Comparison of ENCODE assay signal across 10 mouse cellular contexts in genomic region chr6:37593033-37593374, GRCm38 (mm10).
DNase-seq lines count a peak whose midpoint lies in the region; ATAC-seq and TF ChIP-seq lines count a peak whose summit lies in the region.
"Had no signal": no experiment of that assay in that cellular context is flagged by ENCODE, and none has a peak within 500 bp of the region (broad histone marks: within the 10 kb centered on the region; RNA-seq: fewer than 3 reads in every experiment).

No protein-coding gene starts in this region.

- no peak for DNase-seq in layer of hippocampus, adult 2 months (ENCODE audit: low spot score in 2 of 2)
- DNase-seq in layer of hippocampus, adult 8-10 months (ENCODE audit: low spot score in 2 of 2): no peak
- DNase-seq in hindbrain, embryonic 14.5 days (ENCODE audit: low spot score): peak; percentile 50
- DNase-seq in gastrocnemius, adult 8-10 months (ENCODE audit: low spot score in 2 of 2): no peak
- no peak for DNase-seq in spleen, postnatal 4 days (ENCODE audit: low spot score in 2 of 2)
- DNase-seq in left cerebral cortex, postnatal 4 days: no peak

- peak overlapping the region; percentile 38 for H3K4me2 ChIP-seq in hindbrain, embryonic 14.5 days (replicated peaks)
- peak overlapping the region; percentile 38 for H3K4me2 ChIP-seq in neural tube, embryonic 13.5 days
- H3K4me2 ChIP-seq: limb, embryonic 13.5 days had no signal

- no peaks in the 10 kb centered on the region for H3K9me3 ChIP-seq in hindbrain, embryonic 14.5 days (ENCODE audit: control insufficient read depth, low read length)
- H3K9me3 ChIP-seq in neural tube, embryonic 13.5 days: no peaks in the 10 kb centered on the region
- H3K9me3 ChIP-seq: limb, embryonic 13.5 days had no signal

- H3K36me3 ChIP-seq in hindbrain, embryonic 14.5 days (replicated peaks; ENCODE audit: control insufficient read depth, insufficient read depth): no peaks in the 10 kb centered on the region
- no peaks in the 10 kb centered on the region for H3K36me3 ChIP-seq in neural tube, embryonic 13.5 days
- H3K36me3 ChIP-seq: limb, embryonic 13.5 days had no signal

- H3K4me3 ChIP-seq in layer of hippocampus, adult 2 months: no peak overlapping the region
- no peak overlapping the region for H3K4me3 ChIP-seq in embryonic fibroblast, embryonic 13.5 days (ENCODE audit: insufficient read depth, low read length)
- H3K4me3 ChIP-seq in hindbrain, embryonic 14.5 days (replicated peaks; ENCODE audit: low read length): no peak overlapping the region
- H3K4me3 ChIP-seq in neural tube, embryonic 13.5 days: no peak overlapping the region
- H3K4me3 ChIP-seq: erythroblast, embryonic 14.5 days; limb, embryonic 13.5 days had no signal

- TF ChIP-seq POLR2A in embryonic fibroblast, embryonic 13.5 days (IDR thresholded peaks at IDR 0.05; ENCODE audit: low read depth, low read length): no peak

- peaks cover 3% of the 10 kb centered on the region; the same call in 1 of the 2 replicates for H3K4me1 ChIP-seq in embryonic fibroblast, embryonic 13.5 days (ENCODE audit: control insufficient read depth, insufficient read depth, low read length)
- H3K4me1 ChIP-seq in hindbrain, embryonic 14.5 days (replicated peaks; ENCODE audit: control insufficient read depth, insufficient read depth, low read length): peaks cover 28% of the 10 kb centered on the region
- peaks cover 32% of the 10 kb centered on the region for H3K4me1 ChIP-seq in neural tube, embryonic 13.5 days (replicated peaks)

- 22% methylated on average over 6 of the region's 6 CpGs for WGBS in hindbrain, embryonic 14.5 days
- 27% methylated on average over 6 of the region's 6 CpGs for WGBS in neural tube, embryonic 13.5 days

- no peak for TF ChIP-seq CTCF in layer of hippocampus, adult 2 months (conservative IDR thresholded peaks at IDR 0.05)
- no peak for TF ChIP-seq CTCF in embryonic fibroblast, embryonic 13.5 days (IDR thresholded peaks at IDR 0.05; ENCODE audit: borderline replicate concordance, insufficient read depth, low read length)

- peak overlapping the region; percentile 26; the same call in 1 of the 2 replicates for H3K9ac ChIP-seq in hindbrain, embryonic 14.5 days
- peak overlapping the region; percentile 5; the same call in 1 of the 2 replicates for H3K9ac ChIP-seq in neural tube, embryonic 13.5 days
- H3K9ac ChIP-seq: limb, embryonic 13.5 days had no signal

- no peak for ATAC-seq in hindbrain, embryonic 14.5 days (ENCODE audit: low FRiP score)
- ATAC-seq in neural tube, embryonic 13.5 days (ENCODE audit: low read depth): no peak

- intact Hi-C loops in left cerebral cortex, postnatal 4 days (cut with DNase I): loop anchor here (10.0 kb wide), 1 partner anchor 472 kb away; no protein-coding TSS in a partner anchor

- H3K27me3 ChIP-seq in hindbrain, embryonic 14.5 days (ENCODE audit: control insufficient read depth, insufficient read depth, low read length): no peaks in the 10 kb centered on the region
- no peaks in the 10 kb centered on the region for H3K27me3 ChIP-seq in neural tube, embryonic 13.5 days
- H3K27me3 ChIP-seq: limb, embryonic 13.5 days had no signal

- H3K27ac ChIP-seq in layer of hippocampus, adult 2 months: peak overlapping the region; percentile 73; the same call in 1 of the 2 replicates
- peak overlapping the region; percentile 16 for H3K27ac ChIP-seq in embryonic fibroblast, embryonic 13.5 days (ENCODE audit: insufficient read depth, low read length)
- peak overlapping the region; percentile 84 for H3K27ac ChIP-seq in hindbrain, embryonic 14.5 days
- peak overlapping the region; percentile 83 for H3K27ac ChIP-seq in neural tube, embryonic 13.5 days (replicated peaks)
- H3K27ac ChIP-seq: limb, embryonic 13.5 days had no signal

Comparison
In these comparisons a context has a peak if more than half of its experiments do, and no peak if none do; other contexts are left out.
1. H3K27ac ChIP-seq: peak in every context shown above with its lines; median percentile 84 in hindbrain, embryonic 14.5 days; 83 in neural tube, embryonic 13.5 days; 73 in layer of hippocampus, adult 2 months; 16 in embryonic fibroblast, embryonic 13.5 days.